Mouse (Mus musculus) cerebellum, postnatal 14 days (tissue): ENCODE data around the gene Fam25c.
A peak's percentile ranks its signal among the peaks of the same experiment; 100 is the strongest.
"Not testable (repeated sequence)": the region's sequence is repeated elsewhere in the genome, so short reads cannot be mapped to it uniquely, and the experiment has no call there.

Experiments
- DNase-seq, 2 experiments: peaks; one replicate each; pipeline ENCODE4 v3.0.0; 2021; ENCODE audit warnings: mixed read lengths in 2 of 2

Gene Fam25c

DNA sequence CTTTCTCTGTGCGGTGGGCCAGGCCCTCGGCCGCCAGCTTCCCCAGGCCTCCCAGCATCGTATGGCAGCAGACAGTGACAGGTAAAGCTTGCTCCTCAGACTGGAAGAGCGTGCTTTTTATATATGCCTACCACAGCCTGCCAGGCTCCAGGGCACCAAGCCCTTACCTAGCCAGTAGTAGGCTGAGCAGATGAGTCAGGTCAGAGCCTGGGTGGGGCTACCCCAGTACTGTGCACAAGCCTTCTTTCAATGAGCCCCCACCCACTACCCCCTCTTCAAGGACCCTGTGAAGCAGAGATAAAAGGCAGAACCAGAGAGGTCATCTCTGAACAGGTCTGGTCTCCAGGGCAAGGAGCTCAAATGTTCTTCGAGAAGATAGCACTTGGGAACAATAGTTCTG lies at the start of gene Fam25c:
Gene Fam25c (minus strand): TSS at position 133 of the 400 bp plus-strand sequence.
- no peak for DNase-seq

DNA sequence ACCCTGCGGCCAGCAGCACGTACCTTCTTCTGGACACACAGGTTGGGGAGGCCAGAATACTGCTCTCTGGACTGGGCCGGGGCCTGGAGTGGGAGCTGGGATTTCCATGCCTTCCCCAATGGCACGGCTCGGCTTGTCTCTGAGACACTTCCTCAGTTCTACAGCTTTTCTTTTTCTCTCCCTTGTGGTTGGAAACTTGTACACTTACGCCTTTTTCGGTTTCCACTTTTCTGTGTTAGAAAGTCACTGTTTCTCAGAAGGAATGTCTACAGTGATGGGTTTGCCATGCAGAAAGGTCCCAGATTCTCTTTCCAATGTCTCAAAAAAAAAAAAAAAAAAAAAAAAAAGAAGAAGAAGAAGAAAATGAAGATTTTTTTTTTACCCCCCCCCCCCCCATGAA lies 48.2 kb upstream of the Fam25c start:
- no peak for DNase-seq

DNA sequence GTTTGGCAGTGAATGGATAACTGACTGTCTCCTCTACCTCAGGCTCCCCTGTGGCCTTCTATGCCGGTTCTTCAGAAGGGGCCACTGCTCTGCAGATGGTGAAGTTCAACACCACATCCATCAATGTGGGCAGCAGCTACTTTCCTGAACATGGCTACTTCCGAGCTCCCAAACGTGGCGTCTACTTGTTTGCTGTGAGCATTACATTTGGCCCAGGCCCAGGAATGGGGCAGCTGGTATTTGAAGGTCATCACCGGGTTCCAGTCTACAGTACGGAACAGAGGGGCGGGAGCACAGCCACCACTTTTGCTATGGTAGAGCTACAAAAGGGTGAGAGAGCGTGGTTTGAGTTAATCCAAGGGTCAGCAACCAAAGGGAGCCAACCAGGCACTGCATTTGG lies 47.6 kb upstream of the Fam25c start:
- DNase-seq, result no peak

DNA sequence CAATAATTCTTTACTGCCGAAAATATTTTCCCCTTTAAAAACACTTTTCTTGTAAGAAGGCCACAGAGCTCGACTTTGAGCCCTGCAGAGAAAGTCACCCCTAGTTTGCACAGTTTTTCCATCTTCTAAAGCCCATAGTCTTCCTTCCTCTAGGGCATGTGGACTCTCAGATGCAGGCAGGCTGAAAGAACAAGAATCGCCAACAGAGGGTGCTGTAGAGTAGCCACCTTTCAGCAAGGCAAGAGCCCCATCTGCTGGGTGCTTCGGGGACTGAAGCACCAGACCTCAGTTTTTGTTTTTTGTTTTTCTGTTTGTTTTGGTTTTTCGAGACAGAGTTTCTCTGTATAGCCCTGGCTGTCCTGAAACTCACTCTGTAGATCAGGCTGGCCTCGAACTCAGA lies 45.9 kb upstream of the Fam25c start:
- peak; percentile 64 to 82 for DNase-seq

DNA sequence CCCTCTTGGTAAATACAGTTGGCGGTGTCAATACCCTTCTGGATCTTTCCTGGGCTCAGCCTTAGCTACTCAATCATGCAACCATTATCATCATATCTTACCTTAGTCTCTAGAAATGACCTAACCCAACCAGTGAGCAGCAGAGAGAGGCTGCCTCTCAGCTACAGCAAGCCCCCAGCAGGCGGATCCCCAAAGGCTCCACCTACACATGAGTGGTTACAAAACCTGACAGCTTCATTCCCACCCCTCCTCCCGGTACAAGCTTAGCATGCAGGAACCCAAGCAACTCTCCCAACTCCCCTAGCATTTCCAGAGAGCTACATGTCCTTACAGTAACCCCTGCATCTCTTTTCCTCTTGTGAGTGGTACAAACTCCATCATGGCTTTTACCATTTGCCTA lies 44.8 kb upstream of the Fam25c start:
- no peak for DNase-seq

DNA sequence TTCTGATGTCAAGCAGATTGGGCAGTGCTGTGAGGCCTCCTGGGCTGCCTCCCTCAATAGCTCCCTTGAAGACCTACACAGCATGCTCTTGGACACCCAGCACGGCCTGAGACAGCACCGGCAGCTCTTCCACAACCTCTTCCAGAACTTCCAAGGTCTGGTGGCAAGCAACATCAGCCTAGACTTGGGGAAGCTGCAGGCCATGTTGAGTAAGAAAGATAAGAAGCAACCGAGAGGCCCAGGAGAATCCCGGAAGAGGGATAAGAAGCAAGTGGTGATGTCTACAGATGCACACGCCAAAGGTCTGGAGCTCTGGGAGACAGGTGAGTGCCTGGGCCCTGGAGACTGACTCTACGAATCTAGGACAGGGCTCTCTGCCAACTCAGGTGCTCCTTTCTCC lies 44.1 kb upstream of the Fam25c start:
- no peak for DNase-seq

DNA sequence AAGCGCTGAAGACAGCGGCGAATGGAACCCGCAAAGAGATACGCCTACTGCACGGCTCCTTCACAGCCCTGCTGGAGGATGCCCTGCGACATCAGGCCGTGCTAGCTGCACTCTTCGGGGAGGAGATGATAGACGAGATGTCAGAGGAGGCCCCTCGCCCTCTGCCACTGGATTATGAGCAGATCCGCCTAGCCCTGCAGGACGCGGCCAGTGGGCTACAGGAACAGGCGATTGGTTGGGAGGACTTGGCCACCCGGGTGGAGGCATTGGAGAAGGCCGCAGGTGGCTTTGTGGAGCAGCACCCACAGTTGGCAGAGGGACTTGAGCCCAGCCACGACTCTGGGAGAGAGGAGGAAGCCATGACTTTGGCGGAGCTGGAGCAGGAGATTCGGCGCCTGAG lies 43.7 kb upstream of the Fam25c start:
- DNase-seq, result no peak

DNA sequence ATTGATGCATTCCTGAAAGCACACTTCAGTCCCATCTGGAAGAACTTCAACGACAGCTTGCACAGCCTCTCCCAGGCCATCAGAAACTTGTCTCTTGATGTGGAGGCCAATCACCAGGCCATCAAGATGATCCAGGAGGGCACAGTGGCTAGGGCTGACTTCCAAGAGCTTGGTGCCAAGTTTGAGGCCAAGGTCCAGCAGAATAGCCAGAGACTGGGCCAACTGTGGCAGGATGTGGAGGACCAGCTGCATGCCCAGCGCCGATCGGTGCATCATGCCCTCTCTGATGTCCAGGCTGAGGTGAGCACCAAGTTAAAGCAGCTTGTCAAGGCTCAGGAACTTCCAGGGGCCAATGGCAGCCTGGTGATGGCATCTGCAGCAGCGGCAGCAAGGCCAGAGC lies 42.6 kb upstream of the Fam25c start:
- DNase-seq, result peak in 1 of 2 experiments; percentile 8

DNA sequence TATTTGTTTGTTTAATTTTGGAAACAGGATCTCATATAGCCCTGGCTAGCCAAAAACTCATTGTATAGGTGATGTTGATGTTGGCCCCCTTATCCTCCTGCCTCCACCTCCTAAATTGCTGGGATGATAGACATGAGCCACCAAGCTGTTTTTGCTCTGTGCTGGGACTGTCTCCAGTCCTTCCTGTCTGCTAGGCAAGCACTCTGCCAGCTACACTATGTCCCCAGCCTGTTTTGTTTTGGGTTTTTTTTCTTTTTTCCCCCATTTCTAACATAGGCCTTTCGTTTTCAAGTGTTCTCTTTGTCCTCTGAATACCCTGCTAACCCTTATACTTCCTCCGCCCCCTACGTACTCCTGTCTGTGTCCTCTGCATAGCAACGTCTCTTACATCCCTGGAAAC lies 38.1 kb upstream of the Fam25c start:
- DNase-seq, result no peak

DNA sequence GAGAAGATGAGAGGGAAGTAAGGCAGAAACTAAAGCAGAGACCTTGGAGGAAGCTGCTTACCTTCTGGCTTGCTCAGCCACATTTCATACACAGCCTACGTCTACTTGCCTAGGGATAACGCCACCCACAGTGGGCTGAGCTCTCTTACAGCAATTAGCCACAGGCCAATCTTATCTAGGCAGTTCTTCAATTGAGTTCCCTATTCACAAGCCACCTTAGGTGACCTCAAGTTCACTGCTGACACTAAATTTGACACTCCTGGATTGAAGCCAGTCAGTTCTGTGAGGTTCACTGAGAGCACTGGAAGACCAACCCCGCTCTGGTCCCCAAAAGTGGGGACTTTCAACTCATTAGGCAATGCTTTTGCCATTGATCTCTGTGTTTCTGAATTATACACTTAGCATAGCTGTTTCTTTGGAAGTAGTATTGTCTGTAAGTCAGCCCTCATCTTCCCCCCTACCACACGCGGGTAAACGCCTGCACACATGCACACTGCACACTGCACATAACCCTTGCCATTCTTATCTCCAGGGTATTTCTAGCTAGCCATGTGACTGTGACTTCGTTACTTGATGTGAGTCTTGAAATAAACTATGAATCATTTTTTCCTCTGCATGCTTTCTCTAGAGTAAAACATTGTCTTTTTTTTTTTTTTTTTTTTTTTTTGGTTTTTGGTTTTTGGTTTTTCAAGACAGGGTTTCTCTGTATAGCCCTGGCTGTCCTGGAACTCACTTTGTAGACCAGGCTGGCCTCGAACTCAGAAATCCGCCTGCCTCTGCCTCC lies 27.9 kb upstream of the Fam25c start:
- DNase-seq, result no peak

DNA sequence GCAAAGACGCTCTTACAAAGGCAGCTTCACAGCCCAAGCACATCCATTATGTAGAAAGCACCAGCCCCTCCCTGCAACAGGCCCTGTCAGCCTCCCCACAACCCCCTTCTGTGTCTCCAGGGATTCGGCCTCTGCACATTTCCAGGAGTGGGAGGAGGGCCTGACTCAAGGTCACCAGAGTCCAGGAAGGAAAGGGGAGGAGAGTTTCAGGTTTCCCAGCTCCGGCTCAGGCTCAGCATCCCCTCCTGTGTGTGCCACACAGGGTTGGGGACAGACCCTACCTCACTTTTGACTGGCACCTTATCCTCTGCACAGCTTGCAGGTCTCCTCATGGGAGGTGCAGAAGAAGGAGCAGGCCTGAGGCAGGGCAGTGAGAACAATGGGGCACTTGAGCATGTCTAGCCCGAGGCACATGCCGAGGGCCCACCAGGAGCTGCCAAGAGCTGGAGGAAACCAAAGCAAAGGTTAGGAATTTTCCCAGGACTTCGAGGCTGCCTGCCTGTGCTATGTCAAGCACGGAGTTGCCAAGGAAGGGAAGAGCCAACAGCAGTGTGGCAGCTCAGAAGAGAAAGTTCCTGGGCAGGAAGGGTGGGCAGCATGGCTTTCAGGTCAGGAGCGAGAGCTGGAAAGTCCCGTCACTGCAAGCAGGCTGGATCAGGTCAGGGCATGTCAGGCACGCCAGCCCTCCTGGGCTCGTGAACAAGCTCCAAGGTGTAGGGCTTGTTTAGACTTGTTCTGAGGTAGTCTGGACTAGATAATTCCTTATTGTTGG lies 23.5 kb upstream of the Fam25c start:
- no peak for DNase-seq

DNA sequence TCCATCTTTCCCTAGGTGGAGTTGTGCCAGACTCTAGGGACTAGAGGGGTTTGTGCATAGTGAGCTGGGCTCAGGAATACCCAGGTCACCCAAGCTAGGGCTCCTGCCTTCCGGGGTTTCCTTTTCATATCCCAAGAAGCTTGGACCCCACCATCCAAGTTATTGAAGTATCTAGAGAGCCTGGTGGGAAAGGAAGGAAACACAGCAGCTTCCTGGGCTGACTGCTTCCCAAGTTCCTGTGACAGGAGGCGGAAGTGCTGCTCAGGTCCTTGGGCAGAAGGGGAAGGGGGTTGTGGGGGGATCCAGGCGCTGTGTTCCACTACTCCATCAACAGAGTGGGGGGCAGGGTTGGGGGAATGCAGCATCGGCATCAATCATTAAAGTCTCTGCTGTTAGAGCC lies 21.9 kb upstream of the Fam25c start:
- DNase-seq, result no peak

DNA sequence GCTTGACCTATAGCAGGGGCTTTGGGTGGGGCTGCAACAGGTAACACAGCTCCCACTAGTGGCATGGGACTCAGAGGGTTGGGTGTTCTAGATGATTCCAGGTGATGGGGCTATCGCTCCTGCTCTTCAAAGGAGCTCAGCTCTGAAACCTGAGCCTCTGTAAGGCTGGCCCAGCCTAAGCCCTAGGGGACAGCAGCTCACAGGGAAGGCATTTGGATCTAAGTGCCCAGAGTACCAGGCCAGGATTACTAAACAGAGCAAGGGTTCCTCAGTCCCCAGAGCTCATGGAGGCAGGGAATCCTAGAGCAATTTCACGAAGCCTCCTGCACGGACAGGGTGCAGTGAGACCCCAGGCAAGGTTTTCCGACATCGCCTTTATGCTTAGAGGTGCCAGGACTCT lies 20.7 kb upstream of the Fam25c start:
- no peak for DNase-seq

DNA sequence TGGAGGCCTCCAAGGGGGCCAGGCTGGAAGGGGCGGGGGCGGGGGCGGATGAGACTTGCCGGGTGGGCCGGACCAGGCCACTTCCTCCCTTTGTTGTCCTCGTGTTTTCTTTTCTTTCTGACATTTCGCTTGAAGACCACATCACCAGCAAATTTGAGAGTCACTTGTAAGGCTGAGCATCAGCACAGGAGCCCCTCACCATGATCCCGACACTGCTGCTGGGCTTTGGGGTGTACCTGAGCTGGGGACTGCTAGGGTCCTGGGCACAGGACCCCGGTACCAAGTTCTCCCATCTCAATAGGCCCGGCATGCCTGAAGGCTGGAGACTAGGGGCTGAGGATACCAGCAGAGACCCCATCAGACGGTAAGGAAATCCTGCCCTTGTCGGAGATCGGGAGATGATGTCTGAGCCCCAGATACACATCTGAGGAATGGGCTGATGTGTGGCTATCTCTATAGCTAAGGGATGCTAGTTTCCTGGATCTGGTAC lies 20.2 kb upstream of the Fam25c start, which contains the start of gene Mmrn2:
Gene Mmrn2 (plus strand): TSS at position 51 of the 490 bp plus-strand sequence.
- DNase-seq, result no peak

DNA sequence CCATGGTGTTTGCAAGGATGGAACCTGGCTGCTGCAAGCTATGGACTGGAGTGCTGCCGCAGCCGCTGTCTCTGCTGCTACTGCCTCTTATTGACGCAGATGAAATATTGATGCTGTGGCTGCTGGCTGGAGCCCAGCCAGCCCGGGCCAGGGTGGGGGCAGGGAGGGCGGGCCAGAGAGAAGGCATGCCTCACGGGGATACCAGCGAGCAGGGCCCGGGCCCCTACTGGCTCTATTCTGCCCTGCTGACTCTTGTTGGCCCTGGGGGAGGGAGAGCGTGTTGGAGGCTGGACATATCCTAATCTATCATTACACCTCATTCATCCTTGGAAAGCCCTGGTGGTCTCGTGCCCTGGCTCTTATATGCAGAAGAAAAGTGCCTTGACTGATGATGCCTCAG lies 19.3 kb upstream of the Fam25c start, which contains the start of gene Sncg:
Gene Sncg (minus strand): TSS at position 213 of the 400 bp plus-strand sequence.
- DNase-seq, result no peak

DNA sequence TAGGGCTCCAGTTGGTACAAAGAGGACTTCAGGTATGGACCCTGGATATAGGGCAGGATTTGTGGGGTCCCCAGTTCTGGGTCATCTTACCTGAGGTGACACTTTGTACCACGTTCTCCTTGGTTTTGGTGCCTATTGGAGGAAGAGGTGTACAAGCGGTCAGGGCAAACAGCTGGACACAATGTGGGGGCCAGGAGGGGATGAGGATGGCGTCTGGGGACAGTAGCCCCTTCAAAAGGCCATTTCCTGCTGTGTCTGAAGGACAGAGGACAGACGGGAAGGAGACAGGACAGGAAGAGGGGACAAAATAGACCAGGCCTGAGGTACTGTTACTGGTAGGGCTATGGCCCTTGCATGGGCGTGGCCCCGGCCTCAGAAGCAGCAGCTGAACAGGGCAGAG lies 18.3 kb upstream of the Fam25c start:
- DNase-seq, result no peak

DNA sequence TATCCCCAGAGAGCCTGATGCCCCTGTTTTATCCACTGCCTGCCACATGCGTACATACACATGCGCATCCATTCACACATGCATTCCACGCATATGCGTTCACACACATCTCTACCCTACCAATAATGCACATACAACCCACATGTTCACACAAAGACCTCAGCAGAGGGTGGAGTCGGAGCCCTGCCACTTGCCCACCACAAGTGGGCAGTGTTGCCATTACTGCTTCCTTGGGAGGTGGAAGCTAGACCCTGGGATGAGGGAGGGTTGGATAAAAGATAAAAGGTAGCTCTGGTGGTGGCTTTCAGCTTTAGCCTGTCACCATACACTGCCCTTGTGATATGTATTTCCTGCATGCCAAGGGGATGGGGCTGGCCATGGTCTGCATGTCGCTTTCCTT lies 17.4 kb upstream of the Fam25c start:
- DNase-seq, result peak; percentile 69 to 80

DNA sequence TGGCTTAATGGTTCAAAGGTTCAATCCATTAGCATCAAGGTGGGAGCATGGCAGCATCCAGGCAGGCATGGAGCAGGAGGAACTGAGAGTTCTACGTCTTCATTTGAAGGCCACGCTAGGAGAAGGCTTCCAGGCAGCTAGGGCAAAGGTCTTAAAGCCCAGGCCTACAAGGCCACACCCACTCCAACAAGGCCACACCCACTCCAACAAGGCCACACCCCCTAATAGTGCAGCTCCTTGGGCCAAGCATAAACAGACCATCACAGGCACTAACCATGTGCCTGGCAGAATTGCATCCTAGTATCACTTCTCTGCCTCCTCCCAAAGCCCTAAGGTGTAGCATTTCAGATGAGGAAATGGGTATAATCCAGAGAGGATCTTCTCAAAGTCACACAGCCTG lies 16.5 kb upstream of the Fam25c start:
- DNase-seq, result no peak

DNA sequence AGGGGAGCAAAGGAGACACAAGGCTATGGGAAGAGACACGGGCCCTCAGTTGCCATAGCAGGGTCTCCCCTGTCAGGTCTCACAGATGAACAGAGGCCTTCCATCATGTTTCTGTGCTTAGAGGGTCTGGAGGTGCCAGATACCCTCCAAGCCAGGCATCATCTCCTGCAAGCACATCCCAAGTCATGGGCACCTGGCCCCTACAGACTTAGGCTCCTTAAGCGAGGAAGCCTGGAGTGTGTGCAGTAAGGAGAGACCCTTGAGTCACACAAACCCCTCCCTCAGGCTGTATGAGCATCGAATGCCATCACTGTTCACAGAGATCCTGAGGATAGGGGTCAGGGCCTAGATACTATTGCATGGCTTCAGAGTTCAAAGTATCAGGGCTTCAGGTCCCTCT lies 15.7 kb upstream of the Fam25c start:
- no peak for DNase-seq

DNA sequence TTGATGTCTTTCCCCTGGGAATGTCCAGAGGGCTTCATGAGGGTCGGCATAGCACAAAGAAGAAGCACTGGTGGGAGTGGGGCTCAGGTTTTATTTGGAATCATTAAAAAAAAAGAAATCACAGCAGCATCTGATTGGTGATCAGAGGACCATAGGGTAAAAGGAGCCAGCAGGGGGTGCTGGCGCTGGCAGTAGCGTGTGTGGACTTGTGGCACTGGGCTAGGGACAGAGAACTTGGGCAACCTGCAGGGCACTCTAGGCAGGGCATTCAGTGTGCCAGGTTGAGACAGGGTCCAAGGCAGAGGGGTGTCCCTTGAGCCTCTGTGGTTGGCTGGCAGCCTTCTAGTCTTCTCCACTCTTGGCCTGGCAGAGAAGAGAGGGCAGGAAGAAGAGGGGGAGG lies 15.0 kb upstream of the Fam25c start:
- DNase-seq, result no peak

DNA sequence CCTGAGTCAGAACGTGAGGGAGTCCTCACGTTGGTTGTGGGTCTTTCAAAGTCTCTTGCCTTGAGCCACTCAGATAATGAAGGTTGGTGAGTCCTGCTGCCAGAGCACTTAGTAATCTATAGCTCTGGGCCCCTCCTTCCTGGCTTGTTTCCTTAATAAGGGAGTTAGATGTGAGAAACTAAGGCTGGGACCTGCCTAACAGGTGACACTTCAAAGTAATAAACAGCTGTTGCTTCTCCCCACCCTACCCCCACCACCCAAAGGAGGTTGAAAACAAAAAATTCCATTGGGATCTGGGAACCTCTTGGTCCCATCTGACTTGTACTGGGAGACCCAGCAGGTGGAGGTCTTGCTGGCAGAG lies 9.9 kb upstream of the Fam25c start:
- no peak for DNase-seq

DNA sequence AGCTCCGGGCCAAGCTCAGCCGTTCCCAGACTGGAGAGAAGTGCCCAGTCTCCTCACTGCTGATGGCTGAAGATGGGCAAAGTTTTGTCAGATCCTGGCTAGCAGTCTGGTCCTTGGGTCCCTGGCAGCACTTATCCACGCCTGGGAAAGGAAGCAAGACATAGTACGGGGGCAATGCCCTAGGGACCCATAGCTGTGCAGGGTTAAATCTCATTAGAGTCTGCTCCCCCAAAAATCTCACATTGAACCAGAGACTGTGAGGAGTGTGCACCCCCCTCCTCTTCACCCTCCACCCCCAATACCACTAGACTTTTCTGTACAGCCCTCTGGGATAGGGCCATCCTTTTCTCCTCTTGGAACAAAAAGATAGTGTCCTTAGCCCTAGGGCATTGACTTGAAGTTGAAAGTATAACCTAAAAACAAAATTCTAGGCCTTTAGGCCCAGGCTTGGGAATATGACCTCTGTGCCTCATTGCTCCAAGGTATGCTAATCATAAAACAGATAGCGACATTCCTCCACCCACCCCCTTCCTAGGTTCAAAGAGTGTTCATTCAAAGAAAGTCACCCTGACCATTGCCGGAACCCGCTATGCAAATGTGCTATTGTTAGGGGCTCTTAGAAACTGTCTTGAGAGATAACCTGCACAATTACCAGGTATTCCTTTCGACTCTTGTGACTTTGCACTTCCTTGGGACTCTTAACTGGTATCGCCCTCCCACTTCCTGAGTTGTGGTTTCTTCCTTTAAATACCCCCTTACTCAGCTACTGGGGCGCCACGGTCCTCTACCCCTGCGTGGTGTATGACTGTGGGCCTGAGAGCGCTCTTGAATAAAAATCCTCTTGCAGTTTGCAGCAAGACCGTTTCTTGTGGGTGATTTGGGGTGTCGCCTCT lies 9.3 kb upstream of the Fam25c start:
- not testable (repeated sequence) for DNase-seq
